Mouse (Mus musculus): ENCODE results near the gene Selenof. TPM values are rescaled to one million over a fixed set of nuclear protein-coding genes. Genes with fewer than 3 reads are reported as not detected.

Selenof gene
- polyA plus RNA-seq, 1 experiment, result 573 TPM

GRCm38 (mm10) chr3:144553942-144554341, 16.2 kb upstream of the Selenof start:
- Histone ChIP-seq H3K27ac (replicated peaks; ENCODE audit: low read depth, low read length) (no peak overlapping the region), H3K4me1 (ENCODE audit: control insufficient read depth, insufficient read depth, insufficient read length, low read length) (peaks cover 2% of the 10 kb centered on the region; the same call in 1 of the 2 replicates), H3K4me3 (ENCODE audit: insufficient read depth, low read depth, low read length) (no peak overlapping the region)

- Histone ChIP-seq H3K4me3 (ENCODE audit: insufficient read depth, low read depth, low read length) (no peak overlapping the region), H3K27ac (replicated peaks; ENCODE audit: low read depth, low read length) (no peak overlapping the region), H3K4me1 (ENCODE audit: control insufficient read depth, insufficient read depth, insufficient read length, low read length) (peaks cover 4% of the 10 kb centered on the region)
These were observed 15.6 kb upstream of the Selenof start for GRCm38 (mm10) chr3:144554503-144554902.

- Histone ChIP-seq H3K27ac (replicated peaks; ENCODE audit: low read depth, low read length) (no peak overlapping the region), H3K4me1 (ENCODE audit: control insufficient read depth, insufficient read depth, insufficient read length, low read length) (peaks cover 4% of the 10 kb centered on the region), H3K4me3 (ENCODE audit: insufficient read depth, low read depth, low read length) (no peak overlapping the region)
These were observed 15.0 kb upstream of the Selenof start for GRCm38 (mm10) chr3:144555144-144555543.

GRCm38 (mm10) chr3:144556625-144557324, 13.3 kb upstream of the Selenof start:
- H3K4me1 ChIP-seq (ENCODE audit: control insufficient read depth, insufficient read depth, insufficient read length, low read length), result peaks cover 4% of the 10 kb centered on the region
- no peak overlapping the region for H3K4me3 ChIP-seq (ENCODE audit: insufficient read depth, low read depth, low read length)
- H3K27ac ChIP-seq (replicated peaks; ENCODE audit: low read depth, low read length), result no peak overlapping the region

- Histone ChIP-seq H3K4me3 (ENCODE audit: insufficient read depth, low read depth, low read length) (no peak overlapping the region), H3K27ac (replicated peaks; ENCODE audit: low read depth, low read length) (no peak overlapping the region), H3K4me1 (ENCODE audit: control insufficient read depth, insufficient read depth, insufficient read length, low read length) (peaks cover 4% of the 10 kb centered on the region)
These were observed 11.8 kb upstream of the Selenof start for GRCm38 (mm10) chr3:144558274-144558673.

GRCm38 (mm10) chr3:144561511-144562250, 8.4 kb upstream of the Selenof start:
- Histone ChIP-seq H3K27ac (replicated peaks; ENCODE audit: low read depth, low read length) (no peak overlapping the region), H3K4me3 (ENCODE audit: insufficient read depth, low read depth, low read length) (peak overlapping the region; percentile 4; the same call in 1 of the 2 replicates), H3K4me1 (ENCODE audit: control insufficient read depth, insufficient read depth, insufficient read length, low read length) (peaks cover 4% of the 10 kb centered on the region)

GRCm38 (mm10) chr3:144563916-144564315, 6.2 kb upstream of the Selenof start:
- Histone ChIP-seq H3K27ac (replicated peaks; ENCODE audit: low read depth, low read length) (no peak overlapping the region), H3K4me1 (ENCODE audit: control insufficient read depth, insufficient read depth, insufficient read length, low read length) (peaks cover 2% of the 10 kb centered on the region; the same call in 1 of the 2 replicates), H3K4me3 (ENCODE audit: insufficient read depth, low read depth, low read length) (no peak overlapping the region)

GRCm38 (mm10) chr3:144565212-144565611, 4.9 kb upstream of the Selenof start:
- Histone ChIP-seq H3K4me3 (ENCODE audit: insufficient read depth, low read depth, low read length) (no peak overlapping the region), H3K4me1 (ENCODE audit: control insufficient read depth, insufficient read depth, insufficient read length, low read length) (no peaks in the 10 kb centered on the region), H3K27ac (replicated peaks; ENCODE audit: low read depth, low read length) (no peak overlapping the region)

GRCm38 (mm10) chr3:144568861-144569361, 1.2 kb upstream of the Selenof start:
- peak overlapping the region; percentile 78 for H3K4me3 ChIP-seq (ENCODE audit: insufficient read depth, low read depth, low read length)
- H3K27ac ChIP-seq (replicated peaks; ENCODE audit: low read depth, low read length), result no peak overlapping the region
- no peaks in the 10 kb centered on the region for H3K4me1 ChIP-seq (ENCODE audit: control insufficient read depth, insufficient read depth, insufficient read length, low read length)

- H3K4me1 ChIP-seq (ENCODE audit: control insufficient read depth, insufficient read depth, insufficient read length, low read length), result no peaks in the 10 kb centered on the region
- no peak overlapping the region for H3K27ac ChIP-seq (replicated peaks; ENCODE audit: low read depth, low read length)
- peak overlapping the region; percentile 78 for H3K4me3 ChIP-seq (ENCODE audit: insufficient read depth, low read depth, low read length)
These were observed 618 bp upstream of the Selenof start for GRCm38 (mm10) chr3:144569401-144569971.

GRCm38 (mm10) chr3:144570816-144571487, 848 bp downstream of the Selenof start:
- peak overlapping the region; percentile 98 for H3K27ac ChIP-seq (replicated peaks; ENCODE audit: low read depth, low read length)
- H3K4me3 ChIP-seq (ENCODE audit: insufficient read depth, low read depth, low read length), result peak overlapping the region; percentile 91
- H3K4me1 ChIP-seq (ENCODE audit: control insufficient read depth, insufficient read depth, insufficient read length, low read length), result no peaks in the 10 kb centered on the region

- Histone ChIP-seq H3K4me3 (ENCODE audit: insufficient read depth, low read depth, low read length) (no peak overlapping the region), H3K27ac (replicated peaks; ENCODE audit: low read depth, low read length) (no peak overlapping the region), H3K4me1 (ENCODE audit: control insufficient read depth, insufficient read depth, insufficient read length, low read length) (no peaks in the 10 kb centered on the region; the same call in 1 of the 2 replicates)
These were observed 4.2 kb downstream of the Selenof start for GRCm38 (mm10) chr3:144574256-144574655.

GRCm38 (mm10) chr3:144577366-144578340, 7.5 kb downstream of the Selenof start:
- Histone ChIP-seq H3K4me3 (ENCODE audit: insufficient read depth, low read depth, low read length) (no peak overlapping the region), H3K27ac (replicated peaks; ENCODE audit: low read depth, low read length) (no peak overlapping the region)

GRCm38 (mm10) chr3:144578921-144579320, 8.8 kb downstream of the Selenof start:
- no peak overlapping the region for H3K27ac ChIP-seq (replicated peaks; ENCODE audit: low read depth, low read length)
- H3K4me3 ChIP-seq (ENCODE audit: insufficient read depth, low read depth, low read length), result no peak overlapping the region

More at GRCm38 (mm10) chr3:144577366-144578340, 7.5 kb downstream of the Selenof start:
- peaks cover 6% of the 10 kb centered on the region; the same call in 1 of the 2 replicates for H3K4me1 ChIP-seq (ENCODE audit: control insufficient read depth, insufficient read depth, insufficient read length, low read length)

More at GRCm38 (mm10) chr3:144578921-144579320, 8.8 kb downstream of the Selenof start:
- H3K4me1 ChIP-seq (ENCODE audit: control insufficient read depth, insufficient read depth, insufficient read length, low read length), result peaks cover 6% of the 10 kb centered on the region; the same call in 1 of the 2 replicates
